Mouse (Mus musculus) Patski (cell line): Measurements from ENCODE around the gene Rbfox1. TPM values are rescaled to one million over a fixed set of nuclear protein-coding genes. Genes with fewer than 3 reads are reported as not detected.

ENCODE experiments used
- ATAC-seq: fragments of 100-300 bp; one replicate; pipeline ENCODE4 v1.8.0; 2021
- CTCF ChIA-PET: fragments of 350-600 bp; sonication (Branson Sonifier 250); formaldehyde crosslinking; loops from one replicate; lab custom pipeline; 2022; ENCODE audit warnings: inconsistent platforms; lab: Charles Lee
- POLR2A ChIA-PET: fragments of 350-600 bp; sonication (Branson Sonifier 250); formaldehyde crosslinking; loops from one replicate; lab custom pipeline; 2022; ENCODE audit warnings: antibody characterized with exemption, inconsistent platforms; lab: Charles Lee
- DNase-seq: peaks from one replicate; pipeline ENCODE4 v3.0.0-alpha.2; 2011; ENCODE audit warnings: low read depth, low spot score
- H3K27me3 ChIP-seq: fragments of 371-371 bp; one replicate; pipeline ENCODE4 v1.5.1; 2021
- CTCF ChIP-seq: fragments of 100-300 bp; IDR thresholded peaks from one replicate; pipeline ENCODE4 v1.5.1; 2021
- in situ Hi-C: fragments of 300-500 bp; cut with MboI; formaldehyde crosslinking; loops from 3 replicates; pipeline ENCODE4 v1.11.1; 2018; ENCODE audit warnings: low pct_unique_long_range_greater_than_20kb, mixed read lengths
- polyA plus RNA-seq: library from polyadenylated mRNA; unstranded; gene quantifications from one replicate; pipeline ENCODE4 v1.2.3, GENCODE M21; 2021

Gene Rbfox1
- polyA plus RNA-seq, 1 experiment from 2014 or later: not detected

- no peaks in the 10 kb centered on the region for H3K27me3 ChIP-seq
- ATAC-seq (no peak), DNase-seq (no peak)
- TF ChIP-seq CTCF: no peak
- ChIA-PET CTCF (no interaction called here), POLR2A (no interaction called here)
- in situ Hi-C loops: no loop called here
These were observed 1119.4 kb downstream of the Rbfox1 start for GRCm38 (mm10) chr16:7004565-7004964.

GRCm38 (mm10) chr16:7005478-7005877 lies 1120.3 kb downstream of the Rbfox1 start:
- H3K27me3 ChIP-seq: no peaks in the 10 kb centered on the region
- no peak for DNase-seq
- POLR2A ChIA-PET: no interaction called here
- CTCF ChIA-PET: no interaction called here
- peak; percentile 60 for TF ChIP-seq CTCF
- ATAC-seq: no peak
- in situ Hi-C loops: no loop called here

GRCm38 (mm10) chr16:7017310-7017709 lies 1132.2 kb downstream of the Rbfox1 start:
- ChIA-PET POLR2A (no interaction called here), CTCF (no interaction called here)
- H3K27me3 ChIP-seq: no peaks in the 10 kb centered on the region
- ATAC-seq: no peak
- no peak for DNase-seq
- TF ChIP-seq CTCF: no peak
- in situ Hi-C loops: no loop called here

- DNase-seq (no peak), ATAC-seq (no peak)
- POLR2A ChIA-PET: no interaction called here
- CTCF ChIA-PET: no interaction called here
- in situ Hi-C loops: no loop called here
- no peak for TF ChIP-seq CTCF
- no peaks in the 10 kb centered on the region for H3K27me3 ChIP-seq
These were observed 1149.1 kb downstream of the Rbfox1 start for GRCm38 (mm10) chr16:7034231-7034630.

GRCm38 (mm10) chr16:7036566-7036965 lies 1151.4 kb downstream of the Rbfox1 start:
- POLR2A ChIA-PET: no interaction called here
- H3K27me3 ChIP-seq: no peaks in the 10 kb centered on the region
- ATAC-seq (no peak), DNase-seq (no peak)
- in situ Hi-C loops: no loop called here
- no peak for TF ChIP-seq CTCF
- CTCF ChIA-PET: no interaction called here

- no peak for TF ChIP-seq CTCF
- H3K27me3 ChIP-seq: no peaks in the 10 kb centered on the region
- POLR2A ChIA-PET: no interaction called here
- DNase-seq (no peak), ATAC-seq (no peak)
- in situ Hi-C loops: no loop called here
- CTCF ChIA-PET: no interaction called here
These were observed 1151.8 kb downstream of the Rbfox1 start for GRCm38 (mm10) chr16:7036988-7037387.

GRCm38 (mm10) chr16:7038639-7039260 lies 1153.6 kb downstream of the Rbfox1 start:
- CTCF ChIA-PET: no interaction called here
- POLR2A ChIA-PET: no interaction called here
- no peaks in the 10 kb centered on the region for H3K27me3 ChIP-seq
- no peak for TF ChIP-seq CTCF
- in situ Hi-C loops: no loop called here
- ATAC-seq (no peak), DNase-seq (no peak)

- POLR2A ChIA-PET: no interaction called here
- no peak for TF ChIP-seq CTCF
- in situ Hi-C loops: no loop called here
- H3K27me3 ChIP-seq: no peaks in the 10 kb centered on the region
- CTCF ChIA-PET: no interaction called here
- ATAC-seq: no peak
- DNase-seq: no peak
These were observed 1154.5 kb downstream of the Rbfox1 start for GRCm38 (mm10) chr16:7039404-7040367.

GRCm38 (mm10) chr16:7040691-7041090 lies 1155.5 kb downstream of the Rbfox1 start:
- ATAC-seq: no peak
- POLR2A ChIA-PET: no interaction called here
- in situ Hi-C loops: no loop called here
- no peak for DNase-seq
- TF ChIP-seq CTCF: no peak
- CTCF ChIA-PET: no interaction called here
- no peaks in the 10 kb centered on the region for H3K27me3 ChIP-seq

- ATAC-seq (no peak), DNase-seq (no peak)
- in situ Hi-C loops: no loop called here
- ChIA-PET CTCF (no interaction called here), POLR2A (interaction anchor here (0.7 kb wide), 1 partner anchor 430 kb away, joined by 7 read pairs; no protein-coding TSS in a partner anchor)
- no peak for TF ChIP-seq CTCF
- H3K27me3 ChIP-seq: peaks cover 2% of the 10 kb centered on the region
These were observed 1162.3 kb downstream of the Rbfox1 start for GRCm38 (mm10) chr16:7047421-7047820.
